12 mouse cellular contexts compared by ENCODE assay signal in the genomic region with DNA sequence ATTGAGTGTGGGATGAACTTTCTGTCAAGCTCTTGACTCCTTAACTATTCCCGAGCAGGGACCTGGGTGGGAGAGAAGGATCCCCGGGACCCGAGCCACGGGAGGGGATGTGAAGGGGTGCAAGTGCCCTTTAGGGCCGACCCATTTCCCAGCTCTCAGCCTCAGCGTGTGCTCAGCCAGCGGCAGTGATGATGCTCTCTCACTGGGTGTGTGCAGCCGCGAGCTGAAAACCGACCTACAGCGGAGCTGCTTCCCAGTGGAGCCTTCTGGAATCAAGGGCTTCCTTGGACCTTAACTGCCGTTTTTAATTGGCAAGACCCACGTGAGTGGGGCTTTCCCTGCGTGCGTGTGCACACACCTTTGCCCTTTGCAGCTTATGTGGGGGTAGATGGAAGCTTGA. TPM values are rescaled to one million over a fixed set of nuclear protein-coding genes. Genes with fewer than 3 reads are reported as not detected.
DNase-seq lines count a peak whose midpoint lies in the region; ATAC-seq and TF ChIP-seq lines count a peak whose summit lies in the region.
"Had no signal": no experiment of that assay in that cellular context is flagged by ENCODE, and none has a peak within 500 bp of the region (broad histone marks: within the 10 kb centered on the region; RNA-seq: fewer than 3 reads in every experiment).

No protein-coding gene starts in this region.

- H3K9me3 ChIP-seq in heart, embryonic 15.5 days (replicated peaks), result no peaks in the 10 kb centered on the region
- 0 out of 2 replicates have a peak, but pooled peaks cover 6% of the 10 kb centered on the region for H3K9me3 ChIP-seq in heart, embryonic 12.5 days (replicated peaks)
- H3K9me3 ChIP-seq in ES-Bruce4 (replicated peaks; ENCODE audit: control insufficient read depth, insufficient read depth, low read length, poor library complexity, severe bottlenecking), result no peaks in the 10 kb centered on the region
- H3K9me3 ChIP-seq in limb, embryonic 10.5 days (replicated peaks), result no peaks in the 10 kb centered on the region
- H3K9me3 ChIP-seq: neural tube, embryonic 13.5 days had no signal

- H3K36me3 ChIP-seq in heart, embryonic 15.5 days, result no peaks in the 10 kb centered on the region
- no peaks in the 10 kb centered on the region for H3K36me3 ChIP-seq in heart, embryonic 12.5 days
- no peaks in the 10 kb centered on the region for H3K36me3 ChIP-seq in ES-Bruce4 (ENCODE audit: control insufficient read depth, insufficient read depth, low read length, poor library complexity, severe bottlenecking)
- H3K36me3 ChIP-seq in limb, embryonic 10.5 days, result no peaks in the 10 kb centered on the region
- H3K36me3 ChIP-seq: neural tube, embryonic 13.5 days had no signal

- H3K4me2 ChIP-seq in heart, embryonic 15.5 days, result 0 out of 2 replicates have a peak overlapping the region, but pooled peaks have one; percentile 1
- no peak overlapping the region for H3K4me2 ChIP-seq in heart, embryonic 12.5 days
- H3K4me2 ChIP-seq: neural tube, embryonic 13.5 days had no signal

- peaks cover 3% of the 10 kb centered on the region; the same call in 1 of the 2 replicates for H3K4me1 ChIP-seq in heart, embryonic 15.5 days (replicated peaks)
- H3K4me1 ChIP-seq in heart, embryonic 12.5 days (replicated peaks), result peaks cover 7% of the 10 kb centered on the region; the same call in 1 of the 2 replicates
- peaks cover 10% of the 10 kb centered on the region for H3K4me1 ChIP-seq in ES-Bruce4 (ENCODE audit: control insufficient read depth, insufficient read depth, low read length)
- peaks cover 15% of the 10 kb centered on the region for H3K4me1 ChIP-seq in limb, embryonic 10.5 days

- intact Hi-C loops in left cerebral cortex, postnatal 36 days (cut with DNase I), result no loop called here

- 66% methylated on average over 15 of the region's 15 CpGs for WGBS in heart, embryonic 15.5 days
- WGBS in heart, embryonic 12.5 days, result 74% methylated on average over 15 of the region's 15 CpGs
- 75% methylated on average over 15 of the region's 15 CpGs for WGBS in limb, embryonic 10.5 days

- no peak overlapping the region for H3K27ac ChIP-seq in heart, embryonic 15.5 days
- H3K27ac ChIP-seq in heart, embryonic 12.5 days (ENCODE audit: poor library complexity, severe bottlenecking), result no peak overlapping the region
- H3K27ac ChIP-seq in layer of hippocampus, adult 2 months, result no peak overlapping the region
- 0 out of 2 replicates have a peak overlapping the region, but pooled peaks have one; percentile 7 for H3K27ac ChIP-seq in ES-Bruce4 (ENCODE audit: insufficient read depth, low read length)
- peak overlapping the region; percentile 72 for H3K27ac ChIP-seq in limb, embryonic 10.5 days
- H3K27ac ChIP-seq: neural tube, embryonic 13.5 days had no signal

- TF ChIP-seq POLR2A in ES-Bruce4 (IDR thresholded peaks at IDR 0.05; ENCODE audit: insufficient read depth, low read length), result no peak

- no peaks in the 10 kb centered on the region for H3K27me3 ChIP-seq in heart, embryonic 15.5 days
- H3K27me3 ChIP-seq in heart, embryonic 12.5 days (replicated peaks), result no peaks in the 10 kb centered on the region
- H3K27me3 ChIP-seq in ES-Bruce4 (ENCODE audit: control insufficient read depth, insufficient read depth, low read length, poor library complexity, severe bottlenecking), result no peaks in the 10 kb centered on the region
- no peaks in the 10 kb centered on the region for H3K27me3 ChIP-seq in limb, embryonic 10.5 days (ENCODE audit: low read depth, poor library complexity, severe bottlenecking)
- H3K27me3 ChIP-seq: neural tube, embryonic 13.5 days; Patski had no signal

- no peak overlapping the region for H3K9ac ChIP-seq in heart, embryonic 15.5 days
- no peak overlapping the region for H3K9ac ChIP-seq in heart, embryonic 12.5 days
- peak overlapping the region; percentile 22 for H3K9ac ChIP-seq in ES-Bruce4 (ENCODE audit: low read depth, poor library complexity, severe bottlenecking)
- H3K9ac ChIP-seq: neural tube, embryonic 13.5 days had no signal

- TF ChIP-seq CTCF in layer of hippocampus, adult 2 months (conservative IDR thresholded peaks at IDR 0.05), result no peak
- no peak for TF ChIP-seq CTCF in ES-Bruce4 (IDR thresholded peaks at IDR 0.05; ENCODE audit: low read depth, low read length)

- ATAC-seq in heart, embryonic 15.5 days (replicated peaks; ENCODE audit: insufficient number of reproducible peaks, insufficient read depth, low FRiP score, low read depth), result no peak
- no peak for ATAC-seq in heart, embryonic 12.5 days (ENCODE audit: insufficient number of reproducible peaks, low FRiP score)
- no peak for ATAC-seq in monocyte, adult 5-6 weeks (replicated peaks; ENCODE audit: insufficient number of reproducible peaks, low FRiP score, low TSS enrichment, poor library complexity, severe bottlenecking)
- ATAC-seq: Patski had no signal

- TF ChIP-seq EP300 in ES-Bruce4 (IDR thresholded peaks at IDR 0.05; ENCODE audit: insufficient read depth, low read depth, low read length), result no peak

- no peak overlapping the region for H3K4me3 ChIP-seq in heart, embryonic 15.5 days
- H3K4me3 ChIP-seq in heart, embryonic 12.5 days, result no peak overlapping the region
- H3K4me3 ChIP-seq in layer of hippocampus, adult 2 months, result peak overlapping the region; percentile 3; the same call in 1 of the 2 replicates
- H3K4me3 ChIP-seq in ES-Bruce4 (ENCODE audit: low read depth, low read length), result peak overlapping the region; percentile 39; the same call in 1 of the 2 replicates
- H3K4me3 ChIP-seq in limb, embryonic 10.5 days, result no peak overlapping the region
- H3K4me3 ChIP-seq: erythroblast, embryonic 14.5 days; neural tube, embryonic 13.5 days had no signal

- no peak for DNase-seq in layer of hippocampus, adult 2 months (ENCODE audit: low spot score in 2 of 2)
- no peak for DNase-seq in layer of hippocampus, adult 18-20 months (ENCODE audit: low spot score in 2 of 2)
- DNase-seq in limb, embryonic 10.5 days (ENCODE audit: low spot score), result peak; percentile 39
- DNase-seq in left cerebral cortex, postnatal 36 days (ENCODE audit: low spot score in 2 of 2), result no peak
- DNase-seq: midbrain, embryonic 14.5 days had no signal

RNA-seq across cellular contexts. Expression of gene Gm12166, which starts 13.2 kb away (rescaled TPM):
- polyA plus RNA-seq in heart, embryonic 15.5 days (2015; fragmentation: Nextera tagmentation; extraction: Ambion mirVana), result 2.9 and 4.4 TPM in 2 replicates
- polyA plus RNA-seq in heart, embryonic 12.5 days (2016; fragmentation: Nextera tagmentation; extraction: Ambion mirVana), result 3.4 and 4.0 TPM in 2 replicates
- total RNA-seq in layer of hippocampus, adult 2 months (2021), result 1 to 10 TPM in 1 of 2 experiments, under 1 TPM in 1; 0.82 to 1.6 TPM
- total RNA-seq in layer of hippocampus, adult 18-20 months (2021), result 1 to 10 TPM; 1.1 to 3.2 TPM
- 5.5 TPM in 1 of 2 replicates, not detected in the other for polyA plus RNA-seq in ES-Bruce4 (2011; ENCODE audit: insufficient read depth, insufficient read length, low read depth, missing spikeins)
- 2.9 and 4.7 TPM in 2 replicates for polyA plus RNA-seq in limb, embryonic 10.5 days (2016; fragmentation: Nextera tagmentation; extraction: Ambion mirVana)
- total RNA-seq in left cerebral cortex, postnatal 36 days (2021), result 1 to 10 TPM; 2.6 to 6.4 TPM
- 7.1 to 33.7 TPM (median 17.4 TPM) in 3 replicates for total RNA-seq in monocyte, adult 5-6 weeks (2017)

RNA-seq across cellular contexts. Expression of gene Adam19, which starts 16.9 kb away (rescaled TPM):
- polyA plus RNA-seq in heart, embryonic 15.5 days (2015; fragmentation: Nextera tagmentation; extraction: Ambion mirVana), result 19.6 and 26.5 TPM in 2 replicates
- polyA plus RNA-seq in heart, embryonic 12.5 days (2016; fragmentation: Nextera tagmentation; extraction: Ambion mirVana), result 44.2 and 48.3 TPM in 2 replicates
- total RNA-seq in layer of hippocampus, adult 2 months (2021), result 10 to 100 TPM; 11.3 to 12.6 TPM
- 10 to 100 TPM; 10.5 to 10.9 TPM for total RNA-seq in layer of hippocampus, adult 18-20 months (2021)
- polyA plus RNA-seq in ES-Bruce4 (2011; ENCODE audit: insufficient read depth, insufficient read length, low read depth, missing spikeins), result 51.2 and 51.6 TPM in 2 replicates
- polyA plus RNA-seq in limb, embryonic 10.5 days (2016; fragmentation: Nextera tagmentation; extraction: Ambion mirVana), result 10.8 and 14.4 TPM in 2 replicates
- total RNA-seq in left cerebral cortex, postnatal 36 days (2021), result 10 to 100 TPM; 16.8 to 20.9 TPM
- total RNA-seq in monocyte, adult 5-6 weeks (2017), result 7.8 to 13.7 TPM (median 10.7 TPM) in 3 replicates

RNA-seq across cellular contexts. Expression of gene Sox30, which starts 58.8 kb away (rescaled TPM):
- polyA plus RNA-seq in heart, embryonic 15.5 days (2015; fragmentation: Nextera tagmentation; extraction: Ambion mirVana), result 0.20 and 0.22 TPM in 2 replicates
- 0.46 and 0.64 TPM in 2 replicates for polyA plus RNA-seq in heart, embryonic 12.5 days (2016; fragmentation: Nextera tagmentation; extraction: Ambion mirVana)
- under 1 TPM in 1 of 2 experiments, not detected in 1; 0.15 TPM for total RNA-seq in layer of hippocampus, adult 2 months (2021)
- total RNA-seq in layer of hippocampus, adult 18-20 months (2021), result under 1 TPM in 1 of 2 experiments, not detected in 1; 0.10 TPM
- 0.67 and 0.87 TPM in 2 replicates for polyA plus RNA-seq in ES-Bruce4 (2011; ENCODE audit: insufficient read depth, insufficient read length, low read depth, missing spikeins)
- 0.11 and 0.16 TPM in 2 replicates for polyA plus RNA-seq in limb, embryonic 10.5 days (2016; fragmentation: Nextera tagmentation; extraction: Ambion mirVana)
- under 1 TPM in 1 of 2 experiments, not detected in 1; 0.10 TPM for total RNA-seq in left cerebral cortex, postnatal 36 days (2021)
- not detected in 3 replicates for total RNA-seq in monocyte, adult 5-6 weeks (2017)
- polyA plus RNA-seq: erythroblast, embryonic 14.5 days; Patski had no signal

Comparison
In these comparisons a context has a peak if more than half of its experiments do, and no peak if none do; other contexts are left out.
1. H3K27ac ChIP-seq: peak in ES-Bruce4 (single experiment) and limb, embryonic 10.5 days (single experiment); none in heart, embryonic 15.5 days (single experiment), heart, embryonic 12.5 days (single experiment) and layer of hippocampus, adult 2 months (single experiment).
2. H3K4me3 ChIP-seq: peak in layer of hippocampus, adult 2 months (single experiment) and ES-Bruce4 (single experiment); none in heart, embryonic 15.5 days (single experiment), heart, embryonic 12.5 days (single experiment) and limb, embryonic 10.5 days (single experiment).